Mouse (Mus musculus): ENCODE results near the gene Tgif1.

DNA sequence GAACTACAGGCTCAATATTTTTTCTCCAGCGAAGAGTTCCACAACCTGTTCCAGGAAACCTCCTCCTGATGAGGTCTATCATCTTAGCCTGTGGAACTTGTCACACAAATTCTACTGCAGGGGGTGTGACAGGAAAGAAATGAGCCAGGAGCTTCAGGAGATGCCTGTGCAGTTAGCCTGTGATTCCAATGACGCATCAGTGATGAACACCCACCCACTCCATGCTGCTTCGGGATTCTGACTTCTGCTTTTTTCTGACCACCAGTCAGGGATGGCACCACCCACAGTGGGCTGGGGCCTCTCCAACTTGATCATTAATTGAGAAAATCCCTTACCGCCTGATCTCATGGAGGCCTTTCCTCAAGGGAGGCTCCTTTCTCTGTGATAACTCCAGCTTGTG lies 54.1 kb downstream of the Tgif1 start:
- no peak for TF ChIP-seq EP300 (IDR thresholded peaks at IDR 0.05; ENCODE audit: low read depth)
- no peak for TF ChIP-seq CTCF (IDR thresholded peaks at IDR 0.05; ENCODE audit: low read depth)

All from liver, postnatal 0 days (tissue).